Mouse (Mus musculus): ENCODE data around the gene Anks1b. TPM values are rescaled to one million over a fixed set of nuclear protein-coding genes. Genes with fewer than 3 reads are reported as not detected.

The Anks1b gene
- polyA plus RNA-seq, 1 experiment from 2014 or later: 46.0 TPM

- Histone ChIP-seq H3K4me2 (replicated peaks) (no peak overlapping the region), H3K27ac (no peak overlapping the region), H3K4me3 (replicated peaks) (no peak overlapping the region), H3K9ac (replicated peaks) (no peak overlapping the region), H3K4me1 (replicated peaks) (no peaks in the 10 kb centered on the region), H3K27me3 (no peaks in the 10 kb centered on the region), H3K9me3 (no peaks in the 10 kb centered on the region), H3K36me3 (peaks cover 27% of the 10 kb centered on the region)
- WGBS: 93% methylated on average over 14 of the region's 14 CpGs
- ATAC-seq: no peak
These were observed 1068.8 kb downstream of the Anks1b start for GRCm38 (mm10) chr10:90942001-90942700.

- H3K4me1 ChIP-seq (replicated peaks): no peaks in the 10 kb centered on the region
- no peak overlapping the region for H3K27ac ChIP-seq
- no peak for ATAC-seq
- WGBS: 88% methylated on average over 6 of the region's 6 CpGs
- H3K27me3 ChIP-seq: no peaks in the 10 kb centered on the region
- H3K4me2 ChIP-seq (replicated peaks): no peak overlapping the region
- H3K36me3 ChIP-seq: peaks cover 26% of the 10 kb centered on the region
- H3K9me3 ChIP-seq: no peaks in the 10 kb centered on the region
- no peak overlapping the region for H3K4me3 ChIP-seq (replicated peaks)
- no peak overlapping the region for H3K9ac ChIP-seq (replicated peaks)
These were observed 1073.7 kb downstream of the Anks1b start for GRCm38 (mm10) chr10:90947043-90947442.

DNA sequence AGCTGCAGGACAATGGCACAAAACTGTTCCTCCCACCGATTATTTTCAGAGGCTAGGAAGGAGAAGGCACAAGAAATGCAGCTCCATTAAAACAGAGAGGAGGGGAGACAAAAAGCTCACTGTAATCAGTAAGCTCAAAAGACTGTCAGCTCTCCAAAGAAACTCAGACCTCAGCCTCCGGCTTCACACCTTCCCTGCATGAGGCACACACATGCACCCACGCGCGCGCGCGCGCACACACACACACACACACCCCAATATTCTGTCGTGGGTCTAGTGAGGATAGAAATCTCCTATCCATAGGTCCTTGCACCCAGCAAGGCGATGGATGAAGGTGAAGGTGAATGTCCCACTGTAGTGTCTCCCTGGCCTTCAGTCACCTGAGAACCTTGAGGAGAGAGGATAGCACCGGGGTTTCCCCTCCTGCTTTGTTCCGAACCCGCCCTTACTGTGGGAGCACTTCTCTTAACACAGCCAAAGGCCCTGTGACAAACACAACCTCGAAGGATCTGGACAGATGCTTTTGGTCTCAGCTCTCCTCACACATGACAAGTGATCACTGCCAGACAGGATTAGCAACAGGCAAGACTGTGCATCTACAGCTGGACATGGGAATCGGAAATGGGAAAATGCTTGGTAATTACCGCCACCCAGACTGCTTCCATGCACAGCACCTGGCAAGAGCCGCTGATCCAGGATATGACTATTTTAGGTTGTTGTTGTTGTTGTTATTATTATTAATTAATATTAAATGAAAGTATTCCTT lies 1074.5 kb downstream of the Anks1b start:
- peaks cover 18% of the 10 kb centered on the region for H3K36me3 ChIP-seq
- H3K4me1 ChIP-seq (replicated peaks): no peaks in the 10 kb centered on the region
- H3K27ac ChIP-seq: no peak overlapping the region
- H3K4me2 ChIP-seq (replicated peaks): no peak overlapping the region
- H3K4me3 ChIP-seq (replicated peaks): no peak overlapping the region
- 91% methylated on average over 18 of the region's 18 CpGs for WGBS
- no peaks in the 10 kb centered on the region for H3K9me3 ChIP-seq
- H3K9ac ChIP-seq (replicated peaks): no peak overlapping the region
- H3K27me3 ChIP-seq: no peaks in the 10 kb centered on the region
- no peak for ATAC-seq

- H3K27ac ChIP-seq: no peak overlapping the region
- H3K36me3 ChIP-seq: no peaks in the 10 kb centered on the region; the same call in 1 of the 2 replicates
- H3K4me1 ChIP-seq (replicated peaks): no peaks in the 10 kb centered on the region
- H3K9ac ChIP-seq (replicated peaks): no peak overlapping the region
- H3K4me3 ChIP-seq (replicated peaks): no peak overlapping the region
- no peak for ATAC-seq
- H3K4me2 ChIP-seq (replicated peaks): no peak overlapping the region
- no peaks in the 10 kb centered on the region for H3K9me3 ChIP-seq
- WGBS: 92% methylated on average over 15 of the region's 15 CpGs
- no peaks in the 10 kb centered on the region for H3K27me3 ChIP-seq
These were observed 1079.9 kb downstream of the Anks1b start for GRCm38 (mm10) chr10:90953103-90953709.

- no peaks in the 10 kb centered on the region for H3K4me1 ChIP-seq (replicated peaks)
- no peak overlapping the region for H3K4me3 ChIP-seq (replicated peaks)
- 91% methylated on average over 6 of the region's 6 CpGs for WGBS
- no peak overlapping the region for H3K27ac ChIP-seq
- ATAC-seq: no peak
- H3K27me3 ChIP-seq: no peaks in the 10 kb centered on the region
- H3K9me3 ChIP-seq: no peaks in the 10 kb centered on the region
- H3K36me3 ChIP-seq: no peaks in the 10 kb centered on the region
- H3K9ac ChIP-seq (replicated peaks): no peak overlapping the region
- H3K4me2 ChIP-seq (replicated peaks): no peak overlapping the region
These were observed 1080.5 kb downstream of the Anks1b start for GRCm38 (mm10) chr10:90953821-90954220.

DNA sequence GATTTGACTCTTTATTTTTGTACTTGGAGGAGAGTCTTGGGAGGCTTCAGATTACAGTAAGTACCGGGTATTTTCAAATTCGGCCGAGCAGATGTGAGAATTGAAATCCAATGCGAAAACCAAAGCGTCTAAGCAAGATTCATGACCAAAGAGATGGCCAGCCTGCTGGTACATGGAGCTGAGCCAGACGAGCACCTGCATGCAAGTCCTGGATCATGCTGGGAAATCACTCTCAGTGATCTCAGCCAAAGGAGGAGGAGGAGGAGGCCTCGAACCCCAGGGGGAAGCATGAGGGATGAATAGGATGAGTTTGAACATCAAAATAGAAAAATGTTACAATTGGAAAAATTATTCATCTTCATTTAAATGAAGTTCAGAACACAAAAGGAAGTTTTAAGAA lies 1087.1 kb downstream of the Anks1b start:
- ATAC-seq: no peak
- 80% methylated on average over 7 of the region's 7 CpGs for WGBS
- Histone ChIP-seq H3K9ac (replicated peaks) (no peak overlapping the region), H3K4me1 (replicated peaks) (no peaks in the 10 kb centered on the region), H3K27ac (no peak overlapping the region), H3K4me2 (replicated peaks) (no peak overlapping the region), H3K9me3 (no peaks in the 10 kb centered on the region), H3K27me3 (no peaks in the 10 kb centered on the region), H3K36me3 (peaks cover 5% of the 10 kb centered on the region; the same call in 1 of the 2 replicates), H3K4me3 (replicated peaks) (no peak overlapping the region)

DNA sequence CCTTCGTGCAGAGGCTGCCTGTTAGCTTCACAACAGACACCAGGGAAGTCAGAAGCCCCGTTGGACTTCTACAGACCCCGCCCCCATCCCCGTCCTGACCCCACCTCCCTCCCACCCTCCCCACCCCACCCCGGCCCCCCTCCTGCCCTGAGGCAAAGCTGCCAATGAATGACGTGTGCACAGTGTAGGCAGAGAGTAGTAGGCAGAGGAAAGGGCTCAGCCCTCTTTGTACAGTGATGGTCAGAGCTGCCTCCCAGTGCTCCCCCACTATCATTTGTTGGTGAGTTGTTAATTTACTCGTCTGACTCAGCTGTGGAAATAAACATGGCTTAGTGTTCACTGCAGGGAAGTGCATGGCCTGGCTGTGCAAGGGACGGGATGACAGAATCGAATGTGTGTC lies 1091.2 kb downstream of the Anks1b start:
- peaks cover 34% of the 10 kb centered on the region for H3K27me3 ChIP-seq
- peaks cover 3% of the 10 kb centered on the region for H3K4me1 ChIP-seq (replicated peaks)
- ATAC-seq: no peak
- H3K36me3 ChIP-seq: peaks cover 3% of the 10 kb centered on the region; the same call in 1 of the 2 replicates
- no peak overlapping the region for H3K4me3 ChIP-seq (replicated peaks)
- H3K27ac ChIP-seq: no peak overlapping the region
- no peak overlapping the region for H3K4me2 ChIP-seq (replicated peaks)
- no peak overlapping the region for H3K9ac ChIP-seq (replicated peaks)
- WGBS: 29% methylated on average over 9 of the region's 9 CpGs
- H3K9me3 ChIP-seq: no peaks in the 10 kb centered on the region

DNA sequence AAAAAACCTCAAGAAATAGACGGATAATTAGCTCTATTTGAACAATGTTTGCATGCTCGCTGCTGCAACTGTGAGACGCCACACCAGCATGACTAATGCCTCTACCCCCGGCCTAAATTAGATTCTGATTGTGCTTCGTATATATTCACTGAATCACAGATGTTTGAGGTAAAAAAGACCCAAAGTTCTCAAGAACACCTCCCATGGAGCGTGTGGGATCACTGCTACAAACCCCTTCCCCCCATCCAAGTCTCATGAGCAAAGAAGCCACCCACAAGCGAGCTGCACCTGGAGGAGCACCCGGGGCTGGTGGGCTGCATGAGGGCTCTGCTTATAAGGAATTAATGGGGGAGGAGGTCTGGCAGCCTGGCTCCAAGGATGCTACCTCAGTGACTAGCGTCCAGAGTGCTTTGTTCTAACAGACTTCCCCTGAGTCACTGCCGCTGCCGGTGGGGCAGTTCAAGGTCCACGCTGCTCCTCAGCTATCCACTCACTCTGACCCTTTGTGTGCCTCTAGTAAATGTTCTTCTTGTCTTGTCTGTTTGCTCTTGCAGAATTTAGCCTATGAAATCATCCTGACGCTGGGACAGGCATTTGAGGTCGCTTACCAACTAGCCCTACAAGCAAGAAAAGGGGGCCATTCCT lies 1092.5 kb downstream of the Anks1b start:
- Histone ChIP-seq H3K9me3 (no peaks in the 10 kb centered on the region), H3K4me1 (replicated peaks) (peaks cover 11% of the 10 kb centered on the region), H3K27ac (no peak overlapping the region), H3K4me3 (replicated peaks) (no peak overlapping the region), H3K27me3 (peaks cover 44% of the 10 kb centered on the region), H3K9ac (replicated peaks) (no peak overlapping the region), H3K36me3 (peaks cover 3% of the 10 kb centered on the region; the same call in 1 of the 2 replicates), H3K4me2 (replicated peaks) (no peak overlapping the region)
- no peak for ATAC-seq
- WGBS: 53% methylated on average over 14 of the region's 14 CpGs

GRCm38 (mm10) chr10:90966821-90967220 lies 1093.5 kb downstream of the Anks1b start:
- Histone ChIP-seq H3K36me3 (no peaks in the 10 kb centered on the region; the same call in 1 of the 2 replicates), H3K27me3 (peaks cover 44% of the 10 kb centered on the region), H3K27ac (no peak overlapping the region), H3K9me3 (no peaks in the 10 kb centered on the region), H3K9ac (replicated peaks) (no peak overlapping the region), H3K4me2 (replicated peaks) (no peak overlapping the region), H3K4me3 (replicated peaks) (no peak overlapping the region), H3K4me1 (replicated peaks) (peaks cover 11% of the 10 kb centered on the region)
- 30% methylated on average over 9 of the region's 9 CpGs for WGBS
- peak; percentile 49 for ATAC-seq

- Histone ChIP-seq H3K27ac (no peak overlapping the region), H3K4me3 (replicated peaks) (no peak overlapping the region), H3K27me3 (peaks cover 44% of the 10 kb centered on the region), H3K4me2 (replicated peaks) (no peak overlapping the region), H3K36me3 (no peaks in the 10 kb centered on the region), H3K9ac (replicated peaks) (no peak overlapping the region), H3K9me3 (no peaks in the 10 kb centered on the region), H3K4me1 (replicated peaks) (peaks cover 11% of the 10 kb centered on the region)
- WGBS: 86% methylated on average over 10 of the region's 10 CpGs
- no peak for ATAC-seq
These were observed 1094.9 kb downstream of the Anks1b start for GRCm38 (mm10) chr10:90968247-90968646.

GRCm38 (mm10) chr10:90969355-90970174 lies 1096.3 kb downstream of the Anks1b start:
- 2% methylated on average over 72 of the region's 72 CpGs for WGBS
- H3K9ac ChIP-seq (replicated peaks): peak overlapping the region; percentile 54
- no peak overlapping the region for H3K27ac ChIP-seq
- peaks cover 11% of the 10 kb centered on the region for H3K4me1 ChIP-seq (replicated peaks)
- H3K4me3 ChIP-seq (replicated peaks): peak overlapping the region; percentile 45
- H3K27me3 ChIP-seq: peaks cover 44% of the 10 kb centered on the region
- H3K9me3 ChIP-seq: no peaks in the 10 kb centered on the region
- peak; percentile 62 for ATAC-seq
- peak overlapping the region; percentile 87 for H3K4me2 ChIP-seq (replicated peaks)
- no peaks in the 10 kb centered on the region for H3K36me3 ChIP-seq
